Mouse (Mus musculus): ENCODE data around the gene Cacnb4.

Gene Cacnb4

GRCm38 (mm10) chr2:52523056-52523715 lies 153.4 kb downstream of the Cacnb4 start:
- no peak for DNase-seq (ENCODE audit: low spot score in 2 of 2)

- no peak for DNase-seq (ENCODE audit: low spot score in 2 of 2)
Measured at GRCm38 (mm10) chr2:52521012-52521411, 155.6 kb downstream of the Cacnb4 start.

GRCm38 (mm10) chr2:52518740-52519139 lies 157.9 kb downstream of the Cacnb4 start:
- no peak for DNase-seq (ENCODE audit: low spot score in 2 of 2)

GRCm38 (mm10) chr2:52516534-52516933 lies 160.1 kb downstream of the Cacnb4 start:
- DNase-seq (ENCODE audit: low spot score in 2 of 2): no peak

DNA sequence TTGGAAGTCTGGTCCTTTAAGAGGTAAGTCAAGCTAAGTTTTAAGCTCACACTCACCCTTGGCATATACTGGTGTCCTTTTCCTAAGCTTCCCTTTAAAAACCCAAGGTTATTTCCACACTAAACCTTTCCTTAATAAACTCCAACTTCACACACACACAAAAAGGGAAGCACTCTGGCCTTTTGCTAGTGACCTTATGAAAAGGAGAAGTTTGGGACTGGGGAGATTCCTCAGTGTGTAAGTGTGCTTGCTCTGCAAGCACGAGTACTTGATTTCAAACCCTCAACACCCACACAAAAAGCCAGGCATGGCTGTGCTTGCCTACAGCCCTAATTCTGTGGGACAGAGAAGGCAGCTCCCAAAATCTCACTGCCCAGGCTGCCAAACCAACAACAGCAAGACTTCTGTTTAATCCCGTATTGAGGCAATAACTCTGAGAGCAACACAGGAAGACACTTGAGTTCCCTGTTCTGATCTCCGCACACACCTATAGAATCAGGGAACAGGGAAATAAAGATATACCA lies 163.7 kb downstream of the Cacnb4 start:
- no peak for DNase-seq (ENCODE audit: low spot score in 2 of 2)

- no peak for DNase-seq (ENCODE audit: low spot score in 2 of 2)
Measured at GRCm38 (mm10) chr2:52512206-52512605, 164.4 kb downstream of the Cacnb4 start.

DNA sequence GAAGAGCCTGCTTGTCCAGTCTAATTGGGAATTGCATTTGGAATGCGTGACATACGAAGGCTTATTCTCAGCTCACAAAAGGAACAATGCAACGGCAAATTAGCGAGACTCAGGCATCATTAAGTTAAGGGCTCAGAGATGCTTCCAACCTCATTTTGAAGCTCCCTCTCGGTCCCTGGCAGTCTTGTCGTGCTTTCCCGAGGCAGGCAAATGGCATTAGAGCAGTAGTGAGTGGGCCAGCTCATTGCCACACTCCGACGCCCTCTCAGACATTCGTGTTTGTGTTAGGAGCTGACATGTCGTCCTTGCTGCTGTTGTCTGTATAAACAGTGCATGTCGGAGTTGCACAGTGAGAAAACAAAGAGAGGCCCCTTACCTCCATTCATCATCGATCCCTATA lies 164.8 kb downstream of the Cacnb4 start:
- DNase-seq (ENCODE audit: low spot score in 2 of 2): no peak

DNA sequence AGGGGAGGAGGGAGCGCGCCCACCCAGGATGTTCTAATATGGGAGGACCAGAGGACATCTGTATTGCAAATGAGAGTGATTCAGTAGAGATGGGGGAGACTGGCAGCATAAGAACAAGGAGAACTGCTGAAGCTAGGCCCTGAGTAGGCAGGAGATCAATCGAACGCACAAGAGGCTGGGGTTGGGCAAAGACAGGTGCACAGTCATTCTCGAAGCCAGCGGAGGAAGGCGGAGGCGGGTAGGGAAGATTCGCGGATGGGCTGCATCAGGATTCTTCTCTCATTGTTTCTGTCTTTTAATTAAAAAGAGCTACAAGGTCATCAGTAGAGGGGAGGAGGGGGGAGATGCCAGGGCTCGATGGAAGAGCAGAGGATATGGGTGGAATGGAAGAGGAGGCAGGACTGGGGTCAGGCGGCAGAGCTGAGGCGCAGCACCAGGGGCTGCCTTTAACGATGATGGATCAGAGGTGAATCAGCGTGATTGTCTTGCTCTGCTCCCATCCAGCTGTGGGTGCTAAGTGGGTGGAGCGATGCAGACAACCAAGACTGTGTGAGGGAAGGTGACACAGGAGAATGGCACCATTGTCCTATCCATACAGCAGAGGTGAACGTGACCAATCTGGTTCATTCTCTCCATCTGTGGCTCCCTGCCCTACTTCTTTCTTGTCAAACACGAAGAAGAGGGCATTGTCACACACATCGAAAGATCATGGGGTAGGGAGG lies 166.7 kb downstream of the Cacnb4 start:
- DNase-seq (ENCODE audit: low spot score in 2 of 2): no peak

GRCm38 (mm10) chr2:52505164-52505563 lies 171.5 kb downstream of the Cacnb4 start:
- no peak for DNase-seq (ENCODE audit: low spot score in 2 of 2)

DNA sequence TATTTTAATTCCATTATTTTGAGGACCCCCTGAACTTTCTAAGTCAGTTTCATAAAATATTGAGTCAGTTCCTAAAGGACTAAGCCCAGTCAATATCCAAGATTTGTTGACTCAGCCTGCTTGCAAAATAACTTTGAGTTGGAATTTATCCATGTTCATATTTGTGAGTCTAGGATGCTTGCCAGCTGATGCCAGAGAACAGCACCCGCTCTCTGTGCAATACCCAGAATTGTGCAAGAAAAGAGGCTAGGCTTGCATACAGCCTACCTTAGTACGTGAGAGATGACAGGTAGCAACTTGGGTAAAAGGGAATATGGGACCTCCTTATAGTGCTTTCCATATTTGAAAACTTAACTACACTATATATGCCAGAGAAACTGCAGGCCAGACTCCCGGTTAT lies 171.9 kb downstream of the Cacnb4 start:
- no peak for DNase-seq (ENCODE audit: low spot score in 2 of 2)

DNA sequence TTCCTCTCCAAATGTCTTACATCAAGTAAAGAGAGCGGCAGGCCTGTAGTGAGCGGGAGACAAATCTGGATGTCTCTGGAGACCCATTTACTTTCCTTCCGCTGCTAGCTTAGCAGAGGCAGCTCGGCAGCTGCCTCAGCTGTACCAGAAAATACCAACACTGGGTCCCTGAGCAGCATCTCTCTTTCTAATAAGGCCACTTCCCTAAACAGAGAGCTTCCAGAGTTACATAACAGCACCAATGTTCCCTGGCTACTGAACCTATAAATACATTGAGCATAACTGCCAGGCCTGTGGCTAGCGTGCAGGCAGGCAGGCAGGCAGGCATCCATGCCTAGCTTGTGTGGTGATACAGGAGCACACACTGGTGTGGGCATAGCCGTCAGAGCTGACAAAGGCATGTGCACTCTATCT lies 176.8 kb downstream of the Cacnb4 start:
- DNase-seq (ENCODE audit: low spot score in 2 of 2): no peak

- no peak for DNase-seq (ENCODE audit: low spot score in 2 of 2)
Measured at GRCm38 (mm10) chr2:52499101-52499537, 177.5 kb downstream of the Cacnb4 start.

GRCm38 (mm10) chr2:52495097-52495694 lies 181.4 kb downstream of the Cacnb4 start:
- no peak for DNase-seq (ENCODE audit: low spot score in 2 of 2)

GRCm38 (mm10) chr2:52494274-52494673 lies 182.4 kb downstream of the Cacnb4 start:
- DNase-seq (ENCODE audit: low spot score in 2 of 2): no peak

GRCm38 (mm10) chr2:52492867-52493266 lies 183.8 kb downstream of the Cacnb4 start:
- DNase-seq (ENCODE audit: low spot score in 2 of 2): no peak

DNA sequence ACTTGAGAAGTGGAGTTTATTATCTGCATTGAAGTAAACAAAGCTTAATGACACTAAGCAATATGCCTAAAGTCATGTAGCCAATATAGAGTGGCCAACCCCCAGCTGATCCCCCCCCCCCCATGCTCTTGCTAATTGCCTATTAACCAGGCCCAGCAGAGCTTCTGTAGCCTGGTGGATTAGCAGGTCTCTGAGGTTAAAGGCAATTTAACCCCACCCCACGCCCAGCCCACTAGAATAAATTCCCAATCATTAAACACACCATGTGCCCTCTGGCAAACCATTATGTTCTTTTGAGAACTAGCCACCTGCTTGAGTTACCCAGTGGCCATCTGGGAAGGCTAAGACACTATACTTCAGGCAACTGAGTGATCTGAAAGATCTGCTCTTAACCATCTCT lies 186.8 kb downstream of the Cacnb4 start:
- DNase-seq (ENCODE audit: low spot score in 2 of 2): no peak

- no peak for DNase-seq (ENCODE audit: low spot score in 2 of 2)
Measured at GRCm38 (mm10) chr2:52483496-52483895, 193.1 kb downstream of the Cacnb4 start.

- DNase-seq (ENCODE audit: low spot score in 2 of 2): no peak
Measured at GRCm38 (mm10) chr2:52480476-52480875, 196.2 kb downstream of the Cacnb4 start.

- DNase-seq (ENCODE audit: low spot score in 2 of 2): no peak
Measured at GRCm38 (mm10) chr2:52478501-52478900, 198.1 kb downstream of the Cacnb4 start.

GRCm38 (mm10) chr2:52477550-52477907 lies 199.1 kb downstream of the Cacnb4 start:
- no peak for DNase-seq (ENCODE audit: low spot score in 2 of 2)

DNA sequence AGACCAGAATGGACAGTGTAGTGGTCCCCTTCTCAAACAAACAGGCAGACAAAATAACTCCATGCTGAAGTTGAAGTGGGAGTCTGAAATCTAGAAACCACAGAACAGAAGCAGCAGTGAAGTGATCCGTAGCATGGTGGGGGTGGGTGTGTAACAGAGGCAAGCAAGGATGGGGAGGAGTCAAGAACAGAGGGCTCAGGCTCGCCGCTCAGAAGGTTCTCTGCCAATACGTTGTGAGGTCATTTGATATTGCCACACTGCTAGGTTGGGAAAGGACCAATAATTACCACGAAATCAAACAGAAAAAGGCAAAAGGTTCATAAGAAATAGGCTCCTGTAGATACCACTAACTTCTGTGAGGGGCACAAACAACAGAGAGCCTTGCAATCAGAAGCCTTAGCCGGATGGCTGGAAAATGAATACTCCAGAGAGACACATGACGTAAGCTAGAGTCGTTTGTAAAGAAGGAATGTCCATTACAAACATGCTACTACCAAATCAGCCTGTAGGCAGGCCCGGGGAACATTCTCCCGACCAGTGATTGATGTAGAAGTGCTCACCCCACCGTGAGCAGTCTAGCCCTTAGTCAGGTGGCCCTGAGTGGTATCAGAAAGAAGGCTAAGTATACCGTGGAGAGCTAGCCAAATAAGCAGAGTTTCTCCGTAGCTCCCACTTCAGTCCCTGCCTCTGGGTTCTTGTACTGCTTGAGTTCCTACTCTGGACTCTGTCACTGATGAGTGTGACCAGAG lies 199.7 kb downstream of the Cacnb4 start:
- DNase-seq (ENCODE audit: low spot score in 2 of 2): no peak

DNA sequence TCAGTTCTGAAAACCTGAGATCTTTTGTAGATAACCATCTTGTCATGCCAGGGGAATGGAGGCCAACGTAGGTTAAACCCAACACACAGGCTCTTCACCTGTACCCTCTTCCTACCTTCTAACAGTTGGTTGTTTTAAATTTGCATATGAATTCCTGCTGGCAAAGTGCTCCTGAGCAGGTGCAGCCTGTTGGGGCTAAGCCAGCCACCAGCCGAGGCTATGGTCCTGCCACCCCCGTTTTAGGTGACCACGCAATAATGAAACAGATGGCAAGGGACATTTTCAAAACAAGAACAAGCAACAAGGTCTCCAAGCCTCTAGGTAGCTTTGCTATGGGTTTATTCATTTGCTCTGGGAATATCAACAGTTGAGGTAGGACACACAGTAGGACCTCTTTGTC lies 200.8 kb downstream of the Cacnb4 start:
- no peak for DNase-seq (ENCODE audit: low spot score in 2 of 2)

All from spleen, postnatal 14 days (tissue).